8 mouse cellular contexts compared by ENCODE assay signal in the genomic region with DNA sequence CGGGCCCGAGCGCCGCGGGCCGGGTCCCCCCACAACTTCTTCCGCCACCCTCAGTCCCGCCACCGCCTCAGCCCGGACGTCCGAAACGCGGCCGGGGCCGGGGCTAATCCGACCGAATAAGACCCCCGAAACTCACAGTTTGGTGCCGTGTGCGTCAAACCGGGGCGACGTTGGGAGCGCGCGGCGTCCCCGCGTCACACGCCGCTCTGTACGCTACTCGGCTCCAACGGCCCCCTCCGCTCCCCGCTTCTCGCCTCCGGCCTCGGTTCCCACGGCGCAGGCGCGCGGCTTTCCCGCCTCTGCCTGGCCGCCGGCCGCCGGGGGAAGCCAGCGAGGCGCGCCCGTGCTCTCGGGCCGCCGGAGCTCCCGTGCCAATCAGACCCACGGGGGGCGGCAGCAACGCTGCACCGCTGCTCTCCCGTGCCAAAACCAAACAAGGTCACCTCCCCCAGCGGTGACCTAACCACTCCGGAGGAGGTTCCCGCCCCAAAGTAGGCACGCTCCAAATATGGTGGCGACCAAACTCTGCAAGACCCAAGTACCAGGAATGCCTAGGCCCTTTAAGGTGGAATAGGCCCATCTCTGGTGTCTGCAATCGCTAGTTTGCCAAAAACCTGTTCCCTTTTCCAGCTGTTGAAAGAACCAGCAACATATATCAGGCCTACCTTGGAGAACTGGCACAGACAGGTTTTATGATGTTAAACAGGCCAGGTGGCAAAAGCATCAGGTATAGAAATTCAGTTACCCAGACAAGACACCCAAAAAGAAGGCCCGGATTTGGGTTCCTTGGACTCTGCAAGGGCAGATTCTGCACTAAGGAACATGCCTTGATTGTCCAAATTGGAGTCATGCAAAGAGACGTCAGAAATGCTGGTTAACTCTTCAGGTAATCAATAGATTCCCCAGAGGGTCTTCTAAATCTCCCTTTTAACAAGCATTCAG. TPM values are rescaled to one million over a fixed set of nuclear protein-coding genes. Genes with fewer than 3 reads are reported as not detected.
A peak's percentile ranks its signal among the peaks of the same experiment; 100 is the strongest.
DNase-seq lines count a peak whose midpoint lies in the region; ATAC-seq lines count a peak whose summit lies in the region.

A gene (minus strand): TSS at position 892 of the 942 bp plus-strand sequence.

- peak; percentile 84 for ATAC-seq in common myeloid progenitor, adult 5-6 weeks (replicated peaks; ENCODE audit: low read depth, poor library complexity, severe bottlenecking)
- peak; percentile 82 for ATAC-seq in megakaryocyte progenitor cell, adult 5-6 weeks (replicated peaks; ENCODE audit: poor library complexity)

- DNase-seq in ZHBTc4 (ENCODE audit: low read depth, low spot score): peak; percentile 92
- peak; percentile 71 to 83 for DNase-seq in gastrocnemius, adult 8-10 months (ENCODE audit: low spot score in 2 of 2)
- peak; percentile 91 for DNase-seq in induced T-regulatory cell, adult 2 months (ENCODE audit: low read depth)
- DNase-seq in left cerebral cortex, adult 9 months (ENCODE audit: low spot score in 2 of 2): peak; percentile 70 to 88
- DNase-seq in right cerebral cortex, postnatal 14 days: peak; percentile 90
- DNase-seq in urinary bladder, postnatal 36 days (ENCODE audit: low spot score in 2 of 2): peak; percentile 72 to 80

RNA-seq across cellular contexts. Expression of the gene that starts here (rescaled TPM):
- 98.8 and 105 TPM in 2 replicates for total RNA-seq in common myeloid progenitor, adult 5-6 weeks (2017)
- 10 to 100 TPM; 46.7 to 56.8 (median 48.4) TPM for total RNA-seq in gastrocnemius, adult 8-10 months (2022)
- total RNA-seq in megakaryocyte progenitor cell, adult 5-6 weeks (2015): 73.1 and 92.7 TPM in 2 replicates
- 67.8 and 79.0 TPM in 2 replicates for total RNA-seq in megakaryocyte progenitor cell, adult 5-6 weeks (2017)

Comparison
In these comparisons a context has a peak if more than half of its experiments do, and no peak if none do; other contexts are left out.
1. Peak in every context shown above with its lines: DNase-seq and ATAC-seq.